Mouse (Mus musculus): ENCODE results near the gene Itgbl1. TPM values are rescaled to one million over a fixed set of nuclear protein-coding genes. Genes with fewer than 3 reads are reported as not detected.

Gene Itgbl1
- total RNA-seq, 2 experiments from 2014 or later = 1.9 to 3.7 TPM

GRCm38 (mm10) chr14:123967996-123968395 is 308.2 kb downstream of the Itgbl1 start:
- DNase-seq = no peak

- peak; percentile 33 to 34 for DNase-seq
These were observed 330.9 kb downstream of the Itgbl1 start for GRCm38 (mm10) chr14:123990591-123991195.

Other genes starting within 250 kb of the Itgbl1 start
- gene Nalcn, start 32.8 kb upstream of the Itgbl1 start, total RNA-seq (2021) = 1 to 10 TPM; 4.3 to 4.6 TPM

All from adrenal gland, postnatal 36 days (tissue).